Mouse (Mus musculus): ENCODE data around the gene Ltb4r1.

Ltb4r1 gene

GRCm38 (mm10) chr14:55747051-55747847, 18.5 kb upstream of the Ltb4r1 start:
- no peak for DNase-seq

- DNase-seq, result no peak
Observed at GRCm38 (mm10) chr14:55757566-55757965, 8.2 kb upstream of the Ltb4r1 start.

- DNase-seq, result no peak
Observed at GRCm38 (mm10) chr14:55758363-55758784, 7.4 kb upstream of the Ltb4r1 start, which contains the start of gene Cideb. TSS of gene Cideb (minus strand) at chr14:55758458.

- DNase-seq, result peak; percentile 61 to 66
Observed at GRCm38 (mm10) chr14:55760156-55760555, 5.6 kb upstream of the Ltb4r1 start.

GRCm38 (mm10) chr14:55761163-55761562, 4.6 kb upstream of the Ltb4r1 start, which contains the start of gene Ltb4r2:
TSS of gene Ltb4r2 (plus strand) at chr14:55761428.
- DNase-seq, result no peak

GRCm38 (mm10) chr14:55762001-55762821, 3.6 kb upstream of the Ltb4r1 start:
- DNase-seq, result no peak

GRCm38 (mm10) chr14:55763166-55763565, 2.6 kb upstream of the Ltb4r1 start:
- no peak for DNase-seq

- DNase-seq, result no peak
Observed at GRCm38 (mm10) chr14:55767519-55768414, 2.0 kb downstream of the Ltb4r1 start.

GRCm38 (mm10) chr14:55768555-55768954, 2.8 kb downstream of the Ltb4r1 start:
- DNase-seq, result no peak

GRCm38 (mm10) chr14:55769087-55769703, 3.4 kb downstream of the Ltb4r1 start:
- no peak for DNase-seq

- DNase-seq, result no peak
Observed at GRCm38 (mm10) chr14:55776711-55777110, 10.9 kb downstream of the Ltb4r1 start.

- DNase-seq, result no peak
Observed at GRCm38 (mm10) chr14:55777176-55777575, 11.4 kb downstream of the Ltb4r1 start.

GRCm38 (mm10) chr14:55777806-55778205, 12.0 kb downstream of the Ltb4r1 start:
- no peak for DNase-seq

GRCm38 (mm10) chr14:55778686-55779085, 12.9 kb downstream of the Ltb4r1 start:
- DNase-seq, result no peak

- DNase-seq, result no peak
Observed at GRCm38 (mm10) chr14:55779656-55780055, 13.9 kb downstream of the Ltb4r1 start.

GRCm38 (mm10) chr14:55780736-55781135, 15.0 kb downstream of the Ltb4r1 start:
- no peak for DNase-seq

- DNase-seq, result no peak
Observed at GRCm38 (mm10) chr14:55781310-55781709, 15.5 kb downstream of the Ltb4r1 start.

- DNase-seq, result no peak
Observed at GRCm38 (mm10) chr14:55782361-55782960, 16.7 kb downstream of the Ltb4r1 start.

- no peak for DNase-seq
Observed at GRCm38 (mm10) chr14:55783171-55783957, 17.6 kb downstream of the Ltb4r1 start.

- no peak for DNase-seq
Observed at GRCm38 (mm10) chr14:55783958-55784235, 18.1 kb downstream of the Ltb4r1 start, which contains the start of gene Adcy4. TSS of gene Adcy4 (minus strand) at chr14:55784095.

- no peak for DNase-seq
Observed at GRCm38 (mm10) chr14:55785195-55785594, 19.4 kb downstream of the Ltb4r1 start.

Data from thymus, adult 18-20 months (tissue).